Mouse (Mus musculus): ENCODE results near the gene Tex2. TPM values are rescaled to one million over a fixed set of nuclear protein-coding genes. Genes with fewer than 3 reads are reported as not detected.
"Not testable (repeated sequence)": the region's sequence is repeated elsewhere in the genome, so short reads cannot be mapped to it uniquely, and the experiment has no call there.

The Tex2 gene
- polyA plus RNA-seq, 1 experiment from 2014 or later = 9.2 TPM

DNA sequence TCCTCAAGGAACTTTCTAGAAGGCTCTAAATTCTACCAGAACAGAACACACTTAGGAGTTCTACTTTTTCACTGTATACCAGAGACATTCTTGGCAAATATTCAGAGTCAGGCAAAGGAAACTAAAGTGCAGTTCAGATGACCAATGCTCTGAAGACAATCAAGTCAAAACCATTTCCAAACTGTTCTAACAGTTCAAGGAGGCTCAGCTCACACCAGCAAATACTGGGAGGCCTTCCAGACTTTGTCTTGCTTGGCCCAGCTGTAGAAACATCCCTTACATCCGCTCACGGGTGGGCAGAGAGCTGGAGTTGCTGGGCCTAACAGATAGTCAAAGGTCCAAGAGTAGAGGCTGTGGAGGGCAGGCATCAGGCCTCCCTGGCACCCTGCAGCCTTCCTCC, 34.1 kb downstream of the Tex2 start:
- H3K27ac ChIP-seq (replicated peaks) = no peak overlapping the region
- H3K9ac ChIP-seq = no peak overlapping the region
- no peak overlapping the region for H3K4me2 ChIP-seq
- 70% methylated on average over 2 of the region's 2 CpGs for WGBS (ENCODE audit: insufficient replicate concordance)
- no peaks in the 10 kb centered on the region for H3K36me3 ChIP-seq (replicated peaks)
- peaks cover 24% of the 10 kb centered on the region; the same call in 1 of the 2 replicates for H3K4me1 ChIP-seq (replicated peaks)
- no peak overlapping the region for H3K4me3 ChIP-seq (replicated peaks)
- H3K27me3 ChIP-seq = no peaks in the 10 kb centered on the region
- H3K9me3 ChIP-seq (replicated peaks) = no peaks in the 10 kb centered on the region
- ATAC-seq (ENCODE audit: insufficient read depth) = no peak

DNA sequence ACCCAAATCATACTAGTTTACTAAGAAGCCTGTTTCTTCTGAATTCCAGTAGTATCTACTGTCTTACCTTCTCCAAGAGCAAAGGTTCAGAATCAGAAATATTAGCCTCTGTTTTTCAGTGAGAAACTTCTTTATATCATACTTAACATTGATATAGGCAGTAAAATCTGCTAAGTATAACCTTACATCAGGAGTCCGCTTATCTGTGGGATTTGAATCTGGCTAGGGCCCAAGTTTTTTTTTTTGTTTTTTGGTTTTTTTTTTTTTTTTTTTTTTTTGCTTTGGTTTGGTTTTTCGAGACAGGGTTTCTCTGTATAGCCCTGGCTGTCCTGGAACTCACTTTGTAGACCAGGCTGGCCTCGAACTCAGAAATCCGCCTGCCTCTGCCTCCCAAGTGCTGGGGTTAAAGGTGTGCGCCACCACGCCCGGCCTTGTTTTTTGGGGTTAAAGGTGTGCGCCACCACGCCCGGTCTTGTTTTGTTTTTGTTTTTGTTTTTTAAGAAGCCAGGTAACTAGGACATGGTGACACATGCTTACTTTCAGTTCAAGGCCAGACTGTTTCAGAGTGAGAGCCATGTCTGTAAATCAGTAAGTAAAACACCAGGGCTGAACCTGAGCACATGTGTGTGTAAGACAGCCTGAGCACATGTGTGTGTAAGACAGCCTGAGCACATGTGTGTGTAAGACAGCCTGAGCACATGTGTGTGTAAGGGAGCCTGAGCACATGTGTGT, 35.4 kb downstream of the Tex2 start:
- peaks cover 37% of the 10 kb centered on the region for H3K4me1 ChIP-seq (replicated peaks)
- H3K9ac ChIP-seq; ATAC-seq (ENCODE audit: insufficient read depth); H3K4me2 ChIP-seq; H3K36me3 ChIP-seq (replicated peaks); H3K4me3 ChIP-seq (replicated peaks); H3K27ac ChIP-seq (replicated peaks); H3K9me3 ChIP-seq (replicated peaks); H3K27me3 ChIP-seq: not testable (repeated sequence)
- 80% methylated on average over 10 of the region's 10 CpGs for WGBS (ENCODE audit: insufficient replicate concordance)

DNA sequence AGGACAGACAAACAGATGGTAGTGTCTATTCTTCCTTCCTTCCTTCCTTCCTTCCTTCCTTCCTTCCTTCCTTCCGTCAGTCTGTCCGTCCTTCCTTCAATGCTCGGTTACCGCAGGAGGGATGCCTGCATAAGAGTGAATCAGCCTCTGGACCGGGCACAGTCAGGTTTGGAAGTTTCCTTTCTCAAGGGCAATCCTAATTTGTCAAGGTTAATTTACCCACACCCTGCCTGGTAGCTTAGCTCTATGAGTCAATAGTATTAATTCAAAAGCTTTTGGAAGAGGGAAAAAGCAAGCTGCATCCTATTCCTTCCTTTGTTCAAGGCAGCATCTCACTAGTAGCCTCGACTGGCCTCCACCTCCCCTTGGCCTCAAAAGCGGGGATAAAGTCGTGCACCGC, 38.8 kb downstream of the Tex2 start:
- Histone ChIP-seq H3K9me3 (replicated peaks) (no peaks in the 10 kb centered on the region), H3K27ac (replicated peaks) (no peak overlapping the region), H3K4me1 (replicated peaks) (peaks cover 55% of the 10 kb centered on the region), H3K36me3 (replicated peaks) (no peaks in the 10 kb centered on the region), H3K27me3 (no peaks in the 10 kb centered on the region), H3K4me3 (replicated peaks) (no peak overlapping the region), H3K4me2 (no peak overlapping the region), H3K9ac (no peak overlapping the region)
- 56% methylated on average over 9 of the region's 9 CpGs for WGBS (ENCODE audit: insufficient replicate concordance)
- ATAC-seq (ENCODE audit: insufficient read depth) = no peak

DNA sequence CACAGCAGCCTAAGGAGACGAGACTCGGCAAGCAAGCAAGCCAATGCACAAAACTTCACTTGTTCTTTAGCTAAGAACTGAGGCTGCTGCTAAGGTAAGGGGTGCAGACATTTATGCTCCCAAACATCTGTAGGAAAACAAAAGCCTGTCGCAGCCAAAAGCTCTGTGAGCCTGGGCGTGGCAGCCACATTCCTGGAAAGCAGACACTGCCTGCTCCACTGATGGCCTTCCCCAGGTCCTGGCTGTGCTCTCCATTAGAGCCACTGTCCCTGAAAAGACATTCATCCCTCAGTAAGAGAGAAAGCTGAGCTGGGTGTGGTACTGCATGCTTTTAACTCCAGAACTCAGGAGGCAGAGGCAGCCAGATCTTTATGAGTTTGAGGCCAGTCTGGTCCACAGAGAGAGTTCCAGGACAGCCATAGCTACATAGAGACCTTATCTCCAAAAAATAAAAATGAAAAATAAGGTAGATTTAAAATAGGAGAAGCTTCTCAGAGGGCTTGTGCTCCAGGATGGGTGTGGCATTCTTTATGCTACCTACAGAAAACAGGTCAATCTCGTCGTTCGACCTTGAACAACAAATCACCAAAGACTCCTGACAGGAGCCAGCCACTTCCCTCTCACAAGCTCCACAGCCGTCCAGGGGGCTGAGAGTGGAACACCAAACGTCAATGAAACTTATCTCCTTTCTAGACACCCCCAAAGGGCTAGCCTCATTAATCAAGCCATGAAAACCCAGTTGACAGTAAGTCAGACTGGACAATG, 39.6 kb downstream of the Tex2 start:
- Histone ChIP-seq H3K9ac (no peak overlapping the region), H3K36me3 (replicated peaks) (no peaks in the 10 kb centered on the region), H3K4me1 (replicated peaks) (peaks cover 55% of the 10 kb centered on the region), H3K27me3 (no peaks in the 10 kb centered on the region), H3K4me3 (replicated peaks) (no peak overlapping the region), H3K27ac (replicated peaks) (no peak overlapping the region), H3K4me2 (no peak overlapping the region), H3K9me3 (replicated peaks) (no peaks in the 10 kb centered on the region)
- WGBS (ENCODE audit: insufficient replicate concordance) = 47% methylated on average over 9 of the region's 9 CpGs
- ATAC-seq (ENCODE audit: insufficient read depth) = no peak

GRCm38 (mm10) chr11:106572958-106573357, 40.3 kb downstream of the Tex2 start:
- no peaks in the 10 kb centered on the region for H3K9me3 ChIP-seq (replicated peaks)
- H3K4me3 ChIP-seq (replicated peaks) = no peak overlapping the region
- no peak overlapping the region for H3K9ac ChIP-seq
- 67% methylated on average over 9 of the region's 9 CpGs for WGBS (ENCODE audit: insufficient replicate concordance)
- H3K4me1 ChIP-seq (replicated peaks) = peaks cover 55% of the 10 kb centered on the region
- no peaks in the 10 kb centered on the region for H3K27me3 ChIP-seq
- H3K4me2 ChIP-seq = no peak overlapping the region
- H3K27ac ChIP-seq (replicated peaks) = no peak overlapping the region
- H3K36me3 ChIP-seq (replicated peaks) = peaks cover 4% of the 10 kb centered on the region; the same call in 1 of the 2 replicates
- no peak for ATAC-seq (ENCODE audit: insufficient read depth)

- no peak for ATAC-seq (ENCODE audit: insufficient read depth)
- H3K4me1 ChIP-seq (replicated peaks) = peaks cover 55% of the 10 kb centered on the region
- no peak overlapping the region for H3K27ac ChIP-seq (replicated peaks)
- H3K4me3 ChIP-seq (replicated peaks) = no peak overlapping the region
- no peak overlapping the region for H3K4me2 ChIP-seq
- WGBS (ENCODE audit: insufficient replicate concordance) = 53% methylated on average over 15 of the region's 15 CpGs
- H3K9ac ChIP-seq = no peak overlapping the region
- H3K36me3 ChIP-seq (replicated peaks) = peaks cover 11% of the 10 kb centered on the region
- no peaks in the 10 kb centered on the region for H3K27me3 ChIP-seq
- no peaks in the 10 kb centered on the region for H3K9me3 ChIP-seq (replicated peaks)
These were observed 41.0 kb downstream of the Tex2 start for GRCm38 (mm10) chr11:106572020-106572782.

DNA sequence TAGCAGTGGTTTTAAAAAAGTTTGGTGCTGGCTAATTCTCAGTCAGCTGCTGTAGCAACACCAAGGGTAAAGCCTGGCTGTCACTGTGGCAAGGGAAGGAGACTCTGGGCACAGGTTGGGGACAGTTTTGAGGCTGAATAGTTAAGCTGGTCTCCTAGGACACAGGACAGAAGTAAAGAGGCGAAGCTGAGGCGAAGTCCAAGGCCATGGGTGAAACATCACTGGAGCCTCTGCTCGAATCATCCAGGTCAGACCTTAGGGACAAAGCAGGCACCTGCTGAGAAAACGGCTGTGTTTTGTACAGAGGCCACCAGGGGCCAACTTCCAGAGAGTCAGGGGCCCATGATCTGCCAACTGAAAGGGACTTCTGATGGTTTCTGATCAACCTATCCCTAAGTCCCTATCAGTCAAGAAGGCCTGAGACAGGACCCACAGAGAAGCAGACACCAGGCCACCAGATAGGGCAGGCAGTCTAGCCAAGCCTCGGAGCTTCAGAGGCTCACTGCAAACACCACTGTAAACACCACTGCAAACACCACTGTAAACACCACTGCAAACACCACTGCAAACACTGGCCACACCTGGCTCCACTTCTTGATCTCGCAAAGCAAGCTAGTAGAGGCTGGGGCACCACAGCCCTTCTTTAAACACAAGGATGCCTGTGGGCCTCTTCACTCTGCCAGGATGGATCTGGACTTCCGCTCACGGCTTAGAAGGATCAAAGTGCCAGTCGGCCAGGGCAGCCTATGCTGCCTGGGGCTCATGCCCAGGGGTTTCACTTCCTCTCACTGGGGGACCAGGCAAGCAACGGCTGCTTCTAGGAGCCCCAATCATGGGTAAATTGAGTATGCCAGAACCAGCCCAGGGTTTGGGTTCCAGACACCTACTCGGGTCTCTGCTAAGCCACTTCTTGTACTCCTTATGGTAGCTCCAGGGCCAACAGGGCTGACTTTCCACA, 41.9 kb downstream of the Tex2 start:
- Histone ChIP-seq H3K4me2 (no peak overlapping the region), H3K4me1 (replicated peaks) (peaks cover 51% of the 10 kb centered on the region), H3K9ac (no peak overlapping the region), H3K36me3 (replicated peaks) (peaks cover 20% of the 10 kb centered on the region), H3K27me3 (no peaks in the 10 kb centered on the region), H3K27ac (replicated peaks) (no peak overlapping the region), H3K9me3 (replicated peaks) (no peaks in the 10 kb centered on the region), H3K4me3 (replicated peaks) (no peak overlapping the region)
- WGBS (ENCODE audit: insufficient replicate concordance) = 59% methylated on average over 11 of the region's 11 CpGs
- no peak for ATAC-seq (ENCODE audit: insufficient read depth)

DNA sequence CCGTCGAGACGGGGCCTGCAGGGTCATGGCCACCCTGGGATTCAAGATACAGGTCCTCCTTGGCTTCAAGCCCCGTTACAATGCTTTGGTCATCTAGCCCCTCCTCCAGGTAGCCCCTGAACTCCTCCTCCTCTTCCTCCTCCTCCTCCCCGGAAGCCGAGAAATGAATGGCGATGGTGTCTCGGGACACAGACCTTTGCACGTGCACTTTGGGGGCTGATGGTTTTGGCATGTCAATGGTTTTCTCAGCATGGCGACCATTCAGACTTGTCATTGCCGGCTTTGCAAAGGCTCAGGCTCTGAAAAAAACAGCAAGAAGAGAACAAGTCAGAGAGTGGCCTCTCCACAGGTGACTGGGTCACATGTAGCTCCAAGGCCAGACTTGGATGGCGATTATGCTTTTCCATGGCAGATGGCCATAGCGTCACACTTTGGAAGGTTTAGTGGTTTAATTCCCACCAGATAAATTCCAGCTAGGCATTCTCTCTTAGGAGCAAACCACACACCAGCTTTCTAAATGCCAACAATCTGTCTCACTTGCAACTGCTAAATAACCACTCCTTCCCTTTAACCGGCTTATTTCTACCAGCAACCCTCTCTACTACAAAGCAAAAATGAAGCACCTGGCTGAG, 44.8 kb downstream of the Tex2 start:
- peaks cover 24% of the 10 kb centered on the region for H3K36me3 ChIP-seq (replicated peaks)
- H3K4me3 ChIP-seq (replicated peaks) = no peak overlapping the region
- peaks cover 39% of the 10 kb centered on the region for H3K4me1 ChIP-seq (replicated peaks)
- H3K9ac ChIP-seq = no peak overlapping the region
- H3K27me3 ChIP-seq = no peaks in the 10 kb centered on the region
- H3K27ac ChIP-seq (replicated peaks) = no peak overlapping the region
- no peak overlapping the region for H3K4me2 ChIP-seq
- ATAC-seq (ENCODE audit: insufficient read depth) = no peak
- 82% methylated on average over 14 of the region's 14 CpGs for WGBS (ENCODE audit: insufficient replicate concordance)
- no peaks in the 10 kb centered on the region for H3K9me3 ChIP-seq (replicated peaks)

DNA sequence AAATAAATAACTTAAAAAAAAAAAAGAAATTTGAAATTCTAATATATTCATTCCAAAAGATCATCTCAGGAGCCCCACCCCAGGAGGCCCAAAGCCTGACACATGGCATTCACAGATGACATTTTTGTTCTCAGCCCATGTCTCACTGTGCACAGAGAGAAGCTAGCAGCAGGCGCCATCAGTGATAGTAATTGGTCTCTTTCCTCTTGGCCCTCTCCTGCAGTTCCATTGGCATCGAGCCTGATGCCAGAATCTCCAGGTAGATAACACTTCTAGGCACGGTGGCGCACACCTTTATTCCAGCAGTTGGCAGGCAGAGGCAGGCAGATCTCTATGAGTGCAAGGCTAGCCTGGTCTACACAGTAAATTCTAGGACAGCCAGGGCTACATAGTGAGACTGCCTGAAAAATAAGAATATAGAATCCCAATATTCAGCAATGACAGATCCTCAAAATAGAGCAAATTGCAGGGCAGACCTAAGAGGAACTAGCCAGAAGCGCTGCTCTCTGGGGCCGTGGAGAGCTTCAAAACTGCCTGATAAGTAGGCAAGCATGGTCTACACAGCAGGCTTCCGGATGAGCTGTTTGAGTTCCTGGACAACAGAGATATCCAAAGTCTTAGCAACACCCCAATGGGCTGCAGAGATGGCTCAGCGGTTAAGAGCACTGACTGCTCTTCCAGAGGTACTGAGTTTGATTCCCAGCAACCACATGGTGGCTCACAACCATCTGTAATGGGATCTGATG, 47.0 kb downstream of the Tex2 start:
- Histone ChIP-seq H3K36me3 (replicated peaks) (peaks cover 24% of the 10 kb centered on the region), H3K4me2 (no peak overlapping the region), H3K9me3 (replicated peaks) (no peaks in the 10 kb centered on the region), H3K4me3 (replicated peaks) (no peak overlapping the region), H3K27me3 (no peaks in the 10 kb centered on the region), H3K9ac (no peak overlapping the region), H3K4me1 (replicated peaks) (peaks cover 26% of the 10 kb centered on the region), H3K27ac (replicated peaks) (no peak overlapping the region)
- 74% methylated on average over 8 of the region's 8 CpGs for WGBS (ENCODE audit: insufficient replicate concordance)
- no peak for ATAC-seq (ENCODE audit: insufficient read depth)

Data from liver, embryonic 15.5 days (tissue).